Mouse (Mus musculus) midbrain, embryonic 12.5 days (tissue): Measurements from ENCODE around the gene Sprr2h. TPM values are rescaled to one million over a fixed set of nuclear protein-coding genes. Genes with fewer than 3 reads are reported as not detected.

Source experiments
- polyA plus RNA-seq: library from polyadenylated mRNA; unstranded; fragments of >200 nt; fragmentation: Nextera tagmentation; extraction: Ambion mirVana; gene quantifications from 2 replicates; pipeline ENCODE4 v1.2.1, GENCODE M21; 2016

Gene Sprr2h
- polyA plus RNA-seq, 1 experiment from 2014 or later, result not detected

Other genes starting within 250 kb of the Sprr2h start
- not detected in 2 replicates for gene Lelp1, start 242.9 kb upstream of the Sprr2h start, polyA plus RNA-seq
- gene Sprr2a1, start 169.9 kb upstream of the Sprr2h start, polyA plus RNA-seq, result not detected in 2 replicates
- gene Sprr2a2, start 169.8 kb upstream of the Sprr2h start, polyA plus RNA-seq, result not detected in 2 replicates
- gene Sprr2a3, start 100.3 kb upstream of the Sprr2h start, polyA plus RNA-seq, result not detected in 2 replicates
- not detected in 2 replicates for gene Sprr2b, start 69.1 kb upstream of the Sprr2h start, polyA plus RNA-seq
- not detected in 2 replicates for gene Sprr2d, start 46.5 kb upstream of the Sprr2h start, polyA plus RNA-seq
- gene Sprr2e, start 33.5 kb upstream of the Sprr2h start, polyA plus RNA-seq, result not detected in 2 replicates
- gene Sprr2f, start 20.5 kb upstream of the Sprr2h start, polyA plus RNA-seq, result not detected in 2 replicates
- gene Sprr2i, start 22.3 kb downstream of the Sprr2h start, polyA plus RNA-seq, result not detected in 2 replicates
- gene Sprr2j-ps, start 32.4 kb downstream of the Sprr2h start, polyA plus RNA-seq, result not detected in 2 replicates
- gene Gm9774, start 43.7 kb downstream of the Sprr2h start, polyA plus RNA-seq, result 6.6 and 9.2 TPM in 2 replicates
- not detected in 2 replicates for gene Sprr2k, start 46.9 kb downstream of the Sprr2h start, polyA plus RNA-seq
- not detected in 2 replicates for gene Sprr1b, start 53.1 kb downstream of the Sprr2h start, polyA plus RNA-seq
- not detected in 2 replicates for gene Sprr3, start 73.0 kb downstream of the Sprr2h start, polyA plus RNA-seq
- gene Sprr1a, start 100.2 kb downstream of the Sprr2h start, polyA plus RNA-seq, result not detected in 2 replicates
- gene Sprr4, start 114.8 kb downstream of the Sprr2h start, polyA plus RNA-seq, result not detected in 2 replicates
- not detected in 2 replicates for gene 2310046K23Rik, start 148.8 kb downstream of the Sprr2h start, polyA plus RNA-seq
- not detected in 2 replicates for gene Ivl, start 188.1 kb downstream of the Sprr2h start, polyA plus RNA-seq
- not detected in 2 replicates for gene Smcp, start 203.3 kb downstream of the Sprr2h start, polyA plus RNA-seq
- not detected in 2 replicates for gene 2210017I01Rik, start 221.8 kb downstream of the Sprr2h start, polyA plus RNA-seq
- gene Lce6a, start 236.0 kb downstream of the Sprr2h start, polyA plus RNA-seq, result not detected in 2 replicates